Mouse (Mus musculus) 416B (cell line): ENCODE results near the gene Fadd.

Experiments
- DNase-seq: peaks from one replicate; pipeline ENCODE4 v3.0.0; 2011; ENCODE audit warnings: low read depth

Fadd gene

DNA sequence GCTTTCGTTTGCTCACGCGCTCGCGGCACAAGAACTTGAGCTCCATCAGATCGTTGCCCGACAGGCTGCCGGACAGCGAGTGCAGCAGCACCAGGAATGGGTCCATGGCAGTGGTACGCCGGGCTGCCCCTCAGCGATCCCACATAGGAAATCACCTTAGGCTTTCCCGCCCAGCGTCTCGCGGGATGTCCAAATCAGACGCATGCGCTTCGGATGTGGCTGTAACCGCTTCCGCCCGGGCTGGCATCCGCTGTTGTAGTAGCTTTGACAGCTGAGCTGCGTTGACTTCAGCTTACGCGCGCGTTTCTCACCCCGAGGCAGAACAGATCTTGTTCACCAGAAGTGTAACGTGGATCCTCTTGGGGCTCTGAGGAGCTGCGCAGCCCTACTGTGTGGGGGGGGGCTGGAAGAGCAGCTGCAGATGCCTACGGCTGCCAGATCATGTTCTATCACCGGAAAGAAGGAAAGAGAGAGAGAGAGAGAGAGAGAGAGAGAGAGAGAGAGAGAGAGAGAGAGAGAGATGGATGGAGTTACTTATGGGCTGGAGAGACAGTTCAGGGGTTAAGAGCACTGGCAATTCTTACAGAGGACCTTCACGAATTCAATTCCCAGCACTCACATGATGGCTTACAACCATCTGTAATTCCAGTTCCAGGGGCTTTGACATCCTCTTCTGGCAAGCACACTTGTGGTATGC is at the start of gene Fadd:
Gene Fadd, minus strand, starts transcription at position 180 of the 697 bp plus-strand sequence.
- DNase-seq: peak; percentile 97

DNA sequence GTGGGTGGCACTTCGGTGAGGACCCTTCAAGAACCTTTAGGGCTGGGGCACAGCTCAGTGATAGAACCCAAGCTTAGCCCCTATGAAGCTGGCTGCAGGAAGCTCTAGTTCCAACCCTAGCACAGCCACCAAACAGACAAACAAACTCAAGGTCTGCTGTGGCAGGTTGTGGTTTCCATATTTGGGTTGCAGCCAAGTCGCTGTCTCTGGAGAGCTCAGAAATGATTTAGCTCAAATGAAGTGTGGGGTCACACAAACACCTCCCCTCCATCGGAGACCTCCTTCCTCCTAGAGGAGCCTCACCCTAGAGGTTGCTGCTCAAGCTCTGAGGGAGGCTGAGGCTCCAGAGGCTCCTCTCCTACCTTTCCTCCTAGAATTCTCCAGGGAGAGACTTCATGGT is 48.4 kb upstream of the Fadd start:
- peak; percentile 70 for DNase-seq

DNA sequence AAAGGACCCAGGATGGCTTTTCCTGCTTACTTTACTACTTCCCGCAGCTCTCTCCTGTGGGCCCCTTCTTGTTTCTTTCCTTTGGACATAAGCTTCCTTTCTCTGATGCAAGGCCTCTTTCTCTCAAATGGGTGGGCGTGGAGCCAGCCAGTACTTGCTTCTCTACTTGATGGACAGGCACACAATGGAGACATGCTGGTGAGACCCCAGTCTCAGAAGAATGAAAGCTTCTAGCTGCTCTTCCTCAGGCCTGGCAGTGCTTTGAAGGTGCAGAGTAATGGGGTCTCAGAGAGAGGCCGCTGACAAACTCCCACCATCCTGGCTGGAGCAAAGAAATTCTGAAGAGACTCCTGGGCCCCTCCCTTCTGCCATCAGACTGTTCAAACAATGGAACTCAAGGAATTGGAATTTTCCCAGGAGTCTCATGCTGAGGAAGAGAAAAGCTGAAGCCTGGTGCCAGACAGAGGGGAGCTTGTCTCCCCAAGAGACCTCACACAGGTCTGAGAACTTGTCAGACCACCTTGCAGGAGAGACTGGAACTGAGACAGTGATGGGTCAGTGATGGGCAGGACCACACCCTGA is 46.2 kb upstream of the Fadd start:
- DNase-seq: no peak

DNA sequence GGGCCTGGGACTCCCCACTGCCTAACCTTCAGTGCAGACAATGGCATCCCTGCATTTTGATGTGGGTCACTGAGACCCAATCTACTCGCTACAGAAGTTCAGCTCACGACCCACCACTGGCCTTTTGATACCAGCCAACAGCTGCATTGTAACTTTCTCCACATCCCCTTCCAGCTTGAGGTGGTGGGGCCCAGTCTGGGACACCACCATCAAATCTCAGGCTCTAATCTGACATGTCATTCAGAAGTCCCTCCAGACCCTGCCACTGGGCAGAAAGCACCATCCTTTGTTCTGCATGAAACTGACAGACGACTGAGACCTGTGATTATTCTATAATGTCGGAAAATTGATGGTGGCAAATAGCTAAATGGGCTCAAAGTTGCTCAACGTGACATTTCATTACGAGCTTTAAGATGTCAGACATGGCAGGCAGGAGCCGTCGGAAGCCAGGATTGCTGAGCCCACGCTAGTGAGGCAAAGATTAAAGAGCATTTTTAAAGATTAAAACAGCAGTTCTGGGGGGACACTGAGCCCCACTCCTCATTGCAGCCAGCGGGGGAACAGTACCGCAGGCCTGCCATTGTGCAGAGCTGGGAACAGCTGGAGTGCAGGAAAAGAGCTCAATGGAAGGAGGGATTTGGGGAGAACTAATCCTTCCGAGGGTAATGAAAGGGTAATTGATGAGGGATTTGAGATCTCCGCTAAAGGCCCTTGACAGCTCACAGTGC is 45.5 kb upstream of the Fadd start:
- DNase-seq: no peak

DNA sequence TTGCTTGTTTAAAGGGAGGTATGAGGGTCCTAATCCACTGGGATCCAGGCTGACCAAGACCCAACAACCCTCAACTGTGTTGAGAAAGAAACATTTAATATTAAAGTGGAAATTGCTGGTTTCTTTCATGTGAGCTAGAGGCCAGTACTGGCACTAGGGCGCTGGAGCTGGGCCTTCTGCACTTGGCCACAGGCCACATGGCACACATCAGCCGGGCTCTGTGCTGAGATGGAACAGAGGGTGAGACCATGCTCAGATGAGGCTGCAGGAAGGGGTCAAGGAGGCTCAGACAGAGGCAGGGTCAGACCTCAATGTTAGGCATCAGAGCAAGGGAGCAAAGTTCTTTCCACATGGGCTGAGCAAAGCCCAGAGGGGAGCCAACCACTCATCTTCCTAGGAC is 43.8 kb upstream of the Fadd start:
- no peak for DNase-seq

DNA sequence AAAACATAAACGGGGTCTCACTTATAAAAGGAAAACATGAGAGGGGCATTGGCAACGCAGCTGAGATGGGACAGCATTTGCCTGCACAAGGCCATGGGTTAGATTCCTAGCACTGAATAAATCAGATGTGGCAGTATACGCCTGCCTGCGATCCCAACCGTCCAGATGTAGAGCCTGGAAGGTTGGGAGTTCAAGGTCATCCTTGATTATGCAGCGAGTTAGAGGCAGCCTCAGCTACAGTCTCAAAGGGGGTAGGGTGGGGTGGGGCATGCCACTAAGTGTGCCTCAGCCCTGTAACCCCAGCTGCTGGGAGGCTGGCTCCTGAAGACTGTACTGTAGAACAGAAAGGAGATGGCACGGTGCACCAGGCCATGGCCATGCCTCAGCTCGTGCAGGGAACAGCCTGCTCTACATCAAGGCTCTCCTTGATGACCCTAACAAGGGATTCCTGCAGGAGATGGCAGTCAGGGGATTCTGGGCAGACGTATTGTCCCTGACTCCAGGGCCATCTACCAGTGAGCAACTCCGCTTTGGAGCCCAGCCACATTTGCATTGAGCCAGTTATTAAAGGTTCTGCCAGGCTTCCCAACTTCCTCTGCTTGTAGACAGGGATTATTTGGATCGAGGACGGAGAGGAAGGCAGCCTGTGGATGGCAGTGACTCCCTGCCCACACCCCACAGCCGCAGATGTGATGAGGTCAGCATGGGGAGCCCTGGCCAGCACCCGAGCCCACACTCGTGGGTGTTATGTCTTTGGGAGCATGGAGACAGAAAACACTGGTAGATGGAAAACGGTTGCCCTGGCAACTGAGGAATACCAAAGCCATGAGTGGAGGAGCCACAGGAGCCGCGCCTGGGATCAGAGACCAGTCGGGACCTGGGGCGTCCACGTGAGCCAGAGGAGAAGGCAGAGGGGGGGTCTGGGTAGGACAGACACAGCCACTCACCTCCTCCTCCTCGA is 38.7 kb upstream of the Fadd start:
- no peak for DNase-seq

DNA sequence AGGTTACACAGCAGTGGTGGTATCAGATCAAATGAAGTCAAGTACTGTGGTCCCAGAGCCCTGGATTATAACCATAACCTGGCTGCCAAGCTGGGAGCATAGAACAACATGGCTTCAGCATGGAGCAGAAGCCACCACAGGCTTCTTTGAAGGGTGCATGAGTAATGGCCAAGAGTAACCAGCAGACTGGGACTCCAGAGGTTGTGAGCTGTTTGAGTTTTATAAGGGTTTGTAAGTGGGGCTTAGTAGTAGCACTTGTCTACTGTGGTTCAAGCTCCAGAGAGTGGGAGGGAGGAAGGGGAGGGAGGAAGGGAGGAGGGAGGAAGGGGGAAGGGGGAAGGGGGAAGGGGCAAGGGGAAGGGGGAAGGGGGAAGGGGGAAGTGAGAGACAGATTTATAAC is 38.1 kb upstream of the Fadd start:
- DNase-seq: no peak

DNA sequence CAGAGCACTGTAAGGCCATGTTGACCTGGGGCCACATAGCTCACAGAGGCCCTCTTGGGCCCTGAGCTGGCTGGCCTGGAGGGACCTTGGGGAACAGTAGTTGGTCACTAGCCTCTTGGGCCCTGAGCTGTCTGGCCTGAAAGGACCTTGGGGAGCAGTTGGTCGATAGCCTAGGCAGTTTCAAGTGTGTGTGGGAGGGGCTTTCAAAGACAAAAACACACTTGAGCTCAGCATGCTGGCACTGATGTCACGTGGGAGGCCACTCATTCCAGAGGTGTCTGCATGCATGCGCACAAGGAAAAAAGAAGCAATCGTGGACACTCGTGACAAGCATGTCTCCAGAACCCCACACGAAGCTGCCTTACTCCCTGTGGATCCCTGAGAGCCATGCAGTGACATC is 33.1 kb upstream of the Fadd start:
- no peak for DNase-seq

DNA sequence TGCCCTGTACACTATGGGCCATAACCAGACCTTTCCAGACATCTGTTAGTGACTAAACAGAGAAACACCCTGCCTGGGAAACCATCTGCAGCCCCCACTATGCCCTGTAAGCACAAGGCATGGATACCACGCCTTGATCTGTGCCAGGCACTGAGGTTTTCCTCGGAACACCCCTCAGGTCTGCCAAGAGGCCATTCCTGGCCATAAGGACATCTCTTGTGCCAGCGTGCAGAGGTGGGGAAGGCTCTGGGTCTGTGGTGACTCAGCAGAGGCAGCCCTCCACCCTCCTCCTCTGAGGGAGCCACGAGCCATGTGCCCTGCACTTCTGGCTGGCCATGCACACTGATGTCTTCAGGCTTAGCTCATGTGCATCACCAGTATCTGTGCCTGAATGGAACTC is 30.6 kb upstream of the Fadd start:
- no peak for DNase-seq

DNA sequence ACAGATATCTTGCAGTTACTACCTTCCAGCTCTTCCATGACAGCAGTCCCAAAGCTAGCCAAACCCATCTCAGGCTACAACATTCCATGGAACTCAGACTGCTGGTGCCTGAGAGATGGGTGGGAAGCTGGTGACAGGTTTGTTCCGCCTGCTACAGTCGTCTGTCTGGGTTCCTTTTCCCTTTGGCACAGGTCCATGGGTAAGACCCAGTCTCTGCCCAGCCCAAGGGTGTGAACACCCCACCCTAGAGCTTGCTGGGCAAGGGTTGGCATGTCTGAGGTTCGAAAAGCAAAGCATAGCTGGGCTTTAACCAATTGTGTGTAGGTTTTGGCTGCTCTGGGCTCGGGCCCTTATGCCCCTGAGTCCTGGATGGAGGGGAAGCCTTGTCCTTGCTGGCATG is 30.1 kb upstream of the Fadd start:
- no peak for DNase-seq

DNA sequence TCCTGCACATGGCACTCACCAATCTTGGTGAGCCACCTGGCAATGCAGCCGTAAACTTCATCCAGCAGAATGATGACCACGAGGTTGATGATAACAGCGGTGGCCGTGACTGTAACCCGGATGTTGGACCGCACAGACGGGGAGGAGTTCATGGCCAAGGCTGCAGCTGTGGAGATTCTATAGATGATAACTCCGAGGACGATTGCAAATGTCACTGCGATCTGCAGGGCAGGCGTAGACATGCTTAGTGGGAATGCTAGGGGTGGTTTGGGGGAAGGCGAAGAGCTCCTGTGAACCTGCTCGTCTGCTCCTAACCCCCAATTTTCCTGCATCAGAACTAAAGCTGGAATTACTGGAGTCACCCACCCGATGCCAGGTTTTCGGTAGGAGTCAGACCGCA is 29.3 kb upstream of the Fadd start:
- DNase-seq: peak; percentile 17

DNA sequence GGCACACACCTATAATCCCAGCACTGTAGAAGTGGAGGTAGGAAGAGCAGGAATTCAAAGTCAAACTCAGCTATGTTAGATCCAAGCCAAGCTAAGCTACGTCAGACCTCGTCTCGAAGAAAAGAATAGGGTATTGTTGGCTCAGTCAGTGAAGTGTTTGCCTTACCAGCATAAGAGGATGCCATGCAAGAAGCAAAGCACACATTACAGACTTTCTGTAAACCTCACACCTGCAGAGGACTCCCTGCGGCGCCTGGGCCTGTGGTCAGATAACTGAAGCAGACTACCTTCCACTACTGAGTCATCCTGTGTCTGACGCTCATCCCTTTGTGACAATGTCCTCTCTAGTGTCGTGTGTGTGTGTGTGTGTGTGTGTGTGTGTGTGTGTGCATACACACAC is 27.3 kb upstream of the Fadd start:
- no peak for DNase-seq

DNA sequence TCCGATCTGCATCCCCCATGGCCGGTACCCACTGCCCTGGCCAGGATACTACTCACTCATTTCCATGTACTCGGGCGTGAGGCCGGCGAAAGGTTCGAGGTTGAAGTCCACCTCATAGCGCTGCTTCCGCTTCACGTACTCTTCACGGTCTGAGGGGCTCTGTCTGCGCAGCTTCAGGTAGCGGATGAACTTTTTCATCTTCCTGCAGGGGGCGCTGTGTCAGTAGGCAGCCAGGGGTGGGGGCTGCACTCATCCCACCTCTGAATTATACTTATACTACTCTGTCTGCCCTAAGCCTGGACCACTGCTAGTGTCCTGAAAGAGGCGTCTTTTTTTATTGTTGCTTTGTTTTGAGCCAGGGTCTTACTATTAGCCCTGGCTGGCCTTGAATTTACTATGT is 25.6 kb upstream of the Fadd start:
- no peak for DNase-seq

DNA sequence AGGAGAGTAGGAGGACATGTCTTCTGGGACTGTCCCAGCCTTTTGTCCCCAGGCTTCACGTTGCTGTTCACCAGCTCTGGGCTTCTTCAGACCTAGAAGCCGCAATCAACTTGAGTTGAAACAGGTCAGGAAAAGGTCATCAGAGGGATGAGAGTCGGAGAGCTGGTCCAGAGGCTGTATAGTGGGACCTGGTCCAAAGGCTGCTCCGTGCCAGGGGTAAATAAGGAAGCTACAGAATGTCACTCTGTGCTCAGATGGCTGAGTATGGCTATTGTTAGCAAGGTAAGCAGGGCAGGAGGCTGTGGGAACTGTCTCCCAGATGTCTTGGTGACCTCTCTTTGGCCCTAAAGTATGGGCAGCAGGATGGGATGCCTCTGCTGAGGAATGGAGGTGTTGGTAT is 22.5 kb upstream of the Fadd start:
- DNase-seq: no peak

DNA sequence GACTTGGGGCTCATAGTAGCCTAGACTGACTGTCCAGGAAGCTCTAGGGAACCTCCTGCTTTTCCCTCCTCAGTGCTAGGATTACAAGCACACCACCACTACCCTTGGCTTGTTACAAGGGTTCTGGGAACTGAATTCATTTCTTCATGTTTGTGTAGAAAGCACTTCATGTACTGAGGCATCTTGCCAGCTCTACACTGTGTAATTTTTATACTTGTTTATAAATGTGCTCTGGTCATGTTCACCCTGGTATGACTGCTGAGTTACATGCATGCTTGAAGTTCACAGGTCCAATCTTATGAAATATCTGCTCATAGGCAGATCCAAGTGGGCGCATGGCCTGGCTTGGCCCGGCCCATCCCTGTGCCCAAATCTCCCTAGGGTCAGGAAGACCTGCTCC is 22.0 kb upstream of the Fadd start:
- no peak for DNase-seq

DNA sequence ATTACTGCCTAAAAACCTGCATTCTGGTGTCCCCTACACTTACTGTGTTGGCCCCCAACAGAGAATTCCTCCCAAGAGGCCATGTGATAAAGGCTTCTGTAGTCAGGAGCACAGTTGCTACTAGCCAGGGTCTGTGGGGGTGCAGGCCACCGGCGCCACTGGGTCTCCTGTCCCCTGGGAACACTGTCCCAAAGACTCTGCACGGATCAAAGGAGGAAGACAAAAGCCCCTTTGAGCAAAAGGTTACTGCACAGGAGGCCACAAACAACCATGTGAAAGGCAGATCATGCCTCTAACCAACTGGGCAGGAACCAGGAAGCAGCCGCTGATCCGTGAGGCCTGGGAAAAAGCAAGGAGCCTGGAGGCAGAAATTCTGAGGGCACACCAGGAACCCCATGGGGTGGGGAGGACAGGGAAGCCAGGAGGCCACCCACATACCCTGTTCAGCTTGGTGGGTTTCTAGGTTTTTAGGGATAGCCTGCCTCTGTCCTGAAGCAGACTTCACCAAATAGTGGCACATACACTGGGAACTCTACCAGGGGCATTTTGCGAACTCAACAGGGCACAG is 18.2 kb upstream of the Fadd start:
- no peak for DNase-seq

DNA sequence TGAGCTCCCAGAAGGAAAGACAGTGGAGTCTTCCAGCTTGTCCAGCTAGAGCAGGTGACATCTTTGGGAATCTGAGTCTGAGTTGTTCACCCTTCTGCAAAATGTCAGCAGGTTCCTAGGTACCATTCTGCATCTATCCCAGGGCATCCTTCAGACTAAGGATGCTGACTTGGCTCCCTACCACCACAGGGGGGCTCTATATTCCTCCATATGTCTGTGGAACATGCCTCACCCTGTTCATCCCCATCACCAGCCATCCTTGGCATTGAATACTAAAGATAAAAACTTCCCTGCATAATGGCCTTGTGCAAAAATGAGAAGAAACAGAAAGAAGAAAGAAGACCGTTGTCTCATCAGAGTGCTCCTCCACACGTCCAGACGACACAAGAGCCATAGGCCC is 7.2 kb upstream of the Fadd start:
- DNase-seq: peak; percentile 18

DNA sequence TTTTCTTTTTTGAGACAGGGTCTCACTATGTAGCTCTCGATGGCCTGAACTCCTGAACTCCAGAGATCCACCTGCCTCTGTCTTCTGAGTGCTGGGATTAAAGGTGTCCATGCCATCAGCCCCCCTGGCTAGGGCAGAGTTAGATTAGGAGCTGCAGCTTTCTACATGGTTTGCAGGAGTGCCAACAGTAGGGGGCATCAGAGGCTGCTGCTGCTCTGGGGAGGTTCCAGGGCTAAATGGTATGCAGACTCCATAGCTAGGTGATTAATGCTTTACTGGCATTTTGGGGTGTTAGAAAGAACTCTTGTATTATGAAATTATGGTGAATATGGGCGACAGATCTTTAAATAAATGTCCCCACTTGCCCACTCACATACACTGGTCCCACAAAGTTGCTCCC is 5.0 kb upstream of the Fadd start:
- peak; percentile 60 for DNase-seq

DNA sequence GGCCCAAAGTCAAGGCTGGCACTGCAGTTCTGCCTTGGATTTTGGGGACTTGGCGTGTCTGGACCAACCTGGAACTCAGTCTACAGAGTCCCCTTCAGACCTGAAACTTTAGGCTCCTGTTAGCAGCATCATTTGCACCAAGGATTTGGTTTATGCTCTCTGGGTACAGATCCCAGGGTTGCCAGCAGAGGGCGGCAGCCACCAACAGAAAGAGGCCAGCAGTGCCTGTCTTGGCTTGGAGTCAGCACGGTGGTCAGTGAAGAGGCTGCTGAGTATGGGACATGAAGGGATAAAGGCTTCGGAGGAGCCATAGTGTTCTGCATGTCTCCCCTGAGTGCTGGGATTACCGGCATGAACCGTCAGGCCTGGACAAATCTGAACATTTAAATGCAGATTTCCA is 3.4 kb upstream of the Fadd start:
- DNase-seq: peak; percentile 63

DNA sequence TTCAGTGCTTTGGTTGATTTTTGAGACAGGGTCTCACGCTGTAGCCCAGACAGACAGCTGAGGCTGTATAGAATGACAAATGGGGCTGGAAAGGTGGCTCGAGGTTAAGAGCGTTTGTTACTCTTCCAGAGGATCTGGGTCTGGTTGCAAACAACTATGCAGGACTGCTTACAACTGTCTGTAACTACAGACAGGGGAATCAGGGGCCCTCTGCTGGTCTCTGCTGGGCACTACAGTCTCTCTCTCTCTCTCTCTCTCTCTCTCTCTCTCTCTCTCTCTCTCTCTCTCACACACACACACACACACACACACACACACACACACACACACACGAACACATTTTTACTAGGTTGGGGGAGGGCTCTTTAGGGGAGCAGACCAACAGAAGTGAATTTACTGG is 1.4 kb upstream of the Fadd start:
- DNase-seq: peak; percentile 83

DNA sequence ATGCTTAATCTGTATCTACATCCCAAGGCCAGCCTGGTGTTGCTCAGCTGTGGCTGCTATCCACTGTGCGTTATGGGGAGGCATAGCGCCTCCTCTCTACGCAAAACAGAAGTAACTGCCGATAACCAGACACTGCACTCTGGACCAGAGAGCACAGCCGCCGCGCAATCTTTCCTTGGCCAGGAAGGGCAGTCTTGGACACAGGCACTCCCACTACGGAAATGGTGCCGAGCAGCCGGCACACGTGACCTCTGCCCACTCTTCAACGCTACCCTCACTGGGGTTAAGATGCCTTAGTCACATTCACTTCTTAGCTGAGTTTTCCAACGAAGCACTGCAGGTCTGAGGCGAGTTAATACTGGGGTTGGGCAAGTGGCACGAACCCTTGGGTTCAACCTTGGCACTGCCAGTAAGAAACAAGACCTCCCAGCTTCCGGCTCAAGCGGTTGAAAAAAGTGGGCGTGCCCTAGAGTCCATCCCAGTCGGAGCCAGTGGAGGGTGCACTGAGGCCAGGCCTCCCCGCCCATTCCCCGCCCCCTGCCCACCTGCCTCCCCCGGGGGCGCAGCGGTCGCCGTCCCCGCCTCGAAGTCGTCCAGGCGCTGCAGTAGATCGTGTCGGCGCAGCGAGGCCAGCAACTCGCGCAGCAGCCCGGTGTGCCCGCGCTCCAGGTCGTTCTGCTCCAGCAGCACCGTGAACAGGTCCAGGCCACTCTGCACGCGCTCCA is 542 bp downstream of the Fadd start:
- peak; percentile 98 for DNase-seq
